Mouse (Mus musculus) forebrain, embryonic 16.5 days (tissue): ENCODE measurements around the gene Nr1d1. TPM values are rescaled to one million over a fixed set of nuclear protein-coding genes. Genes with fewer than 3 reads are reported as not detected.

Source experiments
- polyA plus RNA-seq: library from polyadenylated mRNA; unstranded; fragments of >200 nt; fragmentation: Nextera tagmentation; extraction: Ambion mirVana; gene quantifications from 2 replicates; pipeline ENCODE4 v1.2.1, GENCODE M21; 2015

Gene Nr1d1
- polyA plus RNA-seq, 1 experiment from 2014 or later, result 4.0 TPM

Other genes with a start within 250 kb of the Nr1d1 start
- gene Ikzf3, start 229.3 kb downstream of the Nr1d1 start, polyA plus RNA-seq, result not detected in 2 replicates
- 0.25 TPM in 1 of 2 replicates, not detected in the other for gene Zpbp2, start 224.2 kb downstream of the Nr1d1 start, polyA plus RNA-seq
- gene Ormdl3, start 188.0 kb downstream of the Nr1d1 start, polyA plus RNA-seq, result 122 and 127 TPM in 2 replicates
- gene Lrrc3c, start 177.0 kb downstream of the Nr1d1 start, polyA plus RNA-seq, result not detected in 2 replicates
- gene Gm12355, start 149.7 kb downstream of the Nr1d1 start, polyA plus RNA-seq, result 0.61 and 1.0 TPM in 2 replicates
- not detected in 2 replicates for gene Gsdma3, start 149.0 kb downstream of the Nr1d1 start, polyA plus RNA-seq
- gene Gsdma2, start 128.6 kb downstream of the Nr1d1 start, polyA plus RNA-seq, result not detected in 2 replicates
- not detected in 2 replicates for gene Gsdma, start 111.0 kb downstream of the Nr1d1 start, polyA plus RNA-seq
- gene Psmd3, start 92.8 kb downstream of the Nr1d1 start, polyA plus RNA-seq, result 197 and 201 TPM in 2 replicates
- gene Csf3, start 74.1 kb downstream of the Nr1d1 start, polyA plus RNA-seq, result not detected in 2 replicates
- gene Med24, start 45.9 kb downstream of the Nr1d1 start, polyA plus RNA-seq, result 88.8 and 93.7 TPM in 2 replicates
- gene Thra, start 34.7 kb downstream of the Nr1d1 start, polyA plus RNA-seq, result 177 and 182 TPM in 2 replicates
- 27.7 and 32.0 TPM in 2 replicates for gene Msl1, start 20.2 kb upstream of the Nr1d1 start, polyA plus RNA-seq
- gene Casc3, start 29.6 kb upstream of the Nr1d1 start, polyA plus RNA-seq, result 52.5 and 54.6 TPM in 2 replicates
- 4.5 and 7.3 TPM in 2 replicates for gene Rapgefl1, start 61.5 kb upstream of the Nr1d1 start, polyA plus RNA-seq
- gene Wipf2, start 88.3 kb upstream of the Nr1d1 start, polyA plus RNA-seq, result 4.6 and 5.1 TPM in 2 replicates
- gene Cdc6, start 132.5 kb upstream of the Nr1d1 start, polyA plus RNA-seq, result 10.3 and 10.9 TPM in 2 replicates
- 9.5 and 10.6 TPM in 2 replicates for gene Rara, start 152.5 kb upstream of the Nr1d1 start, polyA plus RNA-seq
- 0.51 and 1.0 TPM in 2 replicates for gene Gjd3, start 207.7 kb upstream of the Nr1d1 start, polyA plus RNA-seq
- 97.6 and 121 TPM in 2 replicates for gene Top2a, start 248.9 kb upstream of the Nr1d1 start, polyA plus RNA-seq